Mouse (Mus musculus): Measurements from ENCODE around the gene Cat. TPM values are rescaled to one million over a fixed set of nuclear protein-coding genes. Genes with fewer than 3 reads are reported as not detected.

Cat gene
- polyA plus RNA-seq, 1 experiment from 2014 or later: 86.2 TPM

DNA sequence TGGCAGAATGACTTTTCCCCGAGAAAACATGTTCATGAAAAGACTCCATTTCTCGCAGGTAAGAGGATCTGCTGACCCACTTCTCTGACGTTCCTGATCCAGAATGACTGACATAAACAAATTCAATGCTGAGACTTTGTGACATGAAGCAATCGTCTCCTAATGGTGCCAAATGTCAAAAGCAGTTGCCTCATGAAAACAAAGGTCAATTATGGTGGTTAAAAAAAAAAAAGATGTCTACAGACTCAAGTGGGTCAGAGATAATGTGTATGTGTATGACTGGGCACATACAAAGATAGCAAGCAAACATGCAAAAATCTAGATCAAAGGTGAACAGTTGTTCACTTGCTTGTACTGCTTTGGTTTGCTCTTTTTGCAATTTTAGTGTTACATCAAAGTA lies 8.9 kb upstream of the Cat start:
- Histone ChIP-seq H3K4me3 (no peak overlapping the region), H3K36me3 (replicated peaks) (no peaks in the 10 kb centered on the region), H3K9ac (no peak overlapping the region), H3K9me3 (no peaks in the 10 kb centered on the region), H3K27me3 (replicated peaks) (no peaks in the 10 kb centered on the region), H3K4me1 (no peaks in the 10 kb centered on the region), H3K27ac (no peak overlapping the region), H3K4me2 (no peak overlapping the region)
- ATAC-seq (replicated peaks): no peak
- 66% methylated on average over 4 of the region's 4 CpGs for WGBS

DNA sequence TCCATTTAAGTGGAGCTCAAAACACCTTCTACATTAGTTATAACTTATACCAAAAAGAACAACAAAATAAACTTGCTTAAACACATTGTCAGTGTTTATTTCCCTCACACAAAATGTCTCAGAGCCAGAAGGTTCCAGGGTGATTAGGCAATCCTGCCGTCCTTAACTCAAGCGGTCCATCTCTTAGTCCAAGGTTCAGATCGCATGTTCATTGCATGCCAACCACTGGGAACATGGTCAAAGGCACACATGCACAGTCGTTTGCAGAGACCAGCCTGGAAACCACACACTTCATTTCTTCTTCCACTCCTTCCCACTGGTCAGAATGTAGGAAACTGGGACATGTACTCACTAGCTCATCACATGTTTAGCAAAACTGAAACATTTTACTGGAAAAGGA lies 7.6 kb upstream of the Cat start:
- Histone ChIP-seq H3K4me2 (no peak overlapping the region), H3K4me1 (no peaks in the 10 kb centered on the region), H3K27ac (no peak overlapping the region), H3K27me3 (replicated peaks) (no peaks in the 10 kb centered on the region), H3K9me3 (no peaks in the 10 kb centered on the region), H3K9ac (no peak overlapping the region), H3K36me3 (replicated peaks) (no peaks in the 10 kb centered on the region), H3K4me3 (no peak overlapping the region)
- no peak for ATAC-seq (replicated peaks)
- 85% methylated on average over 4 of the region's 4 CpGs for WGBS

GRCm38 (mm10) chr2:103483986-103484520 lies 907 bp downstream of the Cat start:
- Histone ChIP-seq H3K4me3 (peak overlapping the region; percentile 74), H3K9ac (peak overlapping the region; percentile 84), H3K4me1 (peaks cover 20% of the 10 kb centered on the region), H3K9me3 (no peaks in the 10 kb centered on the region), H3K27me3 (replicated peaks) (no peaks in the 10 kb centered on the region), H3K27ac (peak overlapping the region; percentile 89; the same call in 1 of the 2 replicates), H3K4me2 (peak overlapping the region; percentile 72), H3K36me3 (replicated peaks) (no peaks in the 10 kb centered on the region)
- 32% methylated on average over 5 of the region's 5 CpGs for WGBS
- no peak for ATAC-seq (replicated peaks)

DNA sequence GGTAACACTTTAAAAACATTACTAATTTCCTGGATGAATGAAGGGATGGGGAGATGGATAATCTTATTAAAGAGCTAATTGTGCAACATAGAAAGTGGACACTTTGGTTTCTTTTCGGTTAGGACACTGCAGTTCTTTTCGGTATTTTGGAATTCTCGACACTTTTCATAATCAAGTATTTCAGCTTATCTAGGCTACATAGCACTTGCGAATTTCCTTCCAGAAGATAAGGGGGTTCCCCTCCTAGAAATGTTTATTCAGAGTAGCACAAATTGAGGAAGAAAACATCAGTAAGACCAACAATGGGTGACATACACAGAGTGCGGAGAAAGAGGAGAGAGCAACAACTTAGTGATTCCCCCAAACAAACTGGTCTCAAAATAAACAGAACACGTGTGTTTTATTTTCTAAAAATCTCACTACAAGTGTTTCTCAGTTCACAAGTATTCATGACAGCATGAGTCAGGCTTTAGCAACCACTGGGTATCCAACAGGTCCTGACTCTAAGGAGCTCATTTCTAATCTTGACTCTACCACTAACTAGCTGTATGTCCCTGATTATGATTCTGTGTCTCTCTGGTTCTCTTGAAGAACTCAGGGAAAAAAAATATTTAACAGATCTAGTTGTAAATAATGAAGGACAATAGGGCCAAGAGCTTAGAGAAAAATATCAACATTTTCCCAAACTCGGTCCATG lies 1.5 kb downstream of the Cat start:
- Histone ChIP-seq H3K36me3 (replicated peaks) (no peaks in the 10 kb centered on the region), H3K4me2 (peak overlapping the region; percentile 72), H3K27ac (no peak overlapping the region), H3K9ac (peak overlapping the region; percentile 84), H3K27me3 (replicated peaks) (no peaks in the 10 kb centered on the region), H3K4me3 (peak overlapping the region; percentile 74), H3K9me3 (no peaks in the 10 kb centered on the region), H3K4me1 (peaks cover 20% of the 10 kb centered on the region)
- 79% methylated on average over 7 of the region's 7 CpGs for WGBS
- no peak for ATAC-seq (replicated peaks)

- no peak for ATAC-seq (replicated peaks)
- WGBS: 89% methylated on average over 11 of the region's 11 CpGs
Observed at GRCm38 (mm10) chr2:103481314-103482231, 3.4 kb downstream of the Cat start.

GRCm38 (mm10) chr2:103480871-103481270 lies 4.1 kb downstream of the Cat start:
- no peak overlapping the region for H3K9ac ChIP-seq
- no peak overlapping the region for H3K27ac ChIP-seq
- H3K4me2 ChIP-seq: no peak overlapping the region
- no peaks in the 10 kb centered on the region for H3K36me3 ChIP-seq (replicated peaks)
- H3K4me1 ChIP-seq: peaks cover 20% of the 10 kb centered on the region
- no peaks in the 10 kb centered on the region for H3K27me3 ChIP-seq (replicated peaks)
- no peak for ATAC-seq (replicated peaks)
- no peak overlapping the region for H3K4me3 ChIP-seq
- no peaks in the 10 kb centered on the region for H3K9me3 ChIP-seq
- 95% methylated on average over 4 of the region's 4 CpGs for WGBS

More at GRCm38 (mm10) chr2:103481314-103482231, 3.4 kb downstream of the Cat start:
- no peak overlapping the region for H3K4me3 ChIP-seq
- H3K27ac ChIP-seq: no peak overlapping the region
- no peaks in the 10 kb centered on the region for H3K27me3 ChIP-seq (replicated peaks)
- no peak overlapping the region for H3K9ac ChIP-seq
- H3K9me3 ChIP-seq: no peaks in the 10 kb centered on the region
- no peaks in the 10 kb centered on the region for H3K36me3 ChIP-seq (replicated peaks)
- H3K4me2 ChIP-seq: no peak overlapping the region
- peaks cover 20% of the 10 kb centered on the region for H3K4me1 ChIP-seq

GRCm38 (mm10) chr2:103480240-103480639 lies 4.7 kb downstream of the Cat start:
- H3K9me3 ChIP-seq: no peaks in the 10 kb centered on the region
- H3K4me1 ChIP-seq: peaks cover 16% of the 10 kb centered on the region
- H3K27ac ChIP-seq: no peak overlapping the region
- 91% methylated on average over 8 of the region's 8 CpGs for WGBS
- no peak overlapping the region for H3K9ac ChIP-seq
- ATAC-seq (replicated peaks): no peak
- H3K4me3 ChIP-seq: no peak overlapping the region
- no peaks in the 10 kb centered on the region for H3K36me3 ChIP-seq (replicated peaks)
- H3K27me3 ChIP-seq (replicated peaks): no peaks in the 10 kb centered on the region
- no peak overlapping the region for H3K4me2 ChIP-seq

DNA sequence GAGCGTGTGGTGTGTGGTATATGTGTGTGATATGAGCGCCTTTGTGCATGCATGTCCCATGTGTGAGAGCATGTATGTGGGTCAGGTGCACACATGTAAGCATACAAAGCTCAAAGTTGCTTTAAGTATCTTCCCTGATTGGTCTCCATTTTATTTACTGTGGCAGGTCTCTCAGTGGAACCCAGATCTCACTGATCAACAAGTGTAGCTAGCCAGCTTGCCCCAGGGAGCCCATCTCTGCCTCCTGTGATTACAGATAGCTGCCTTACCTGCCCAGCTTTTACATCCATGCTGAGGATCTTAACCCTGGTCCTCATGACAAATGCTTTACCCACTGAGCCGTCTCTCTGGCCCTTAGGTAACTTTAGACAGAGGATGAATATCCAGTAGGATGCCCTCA lies 6.6 kb downstream of the Cat start:
- no peaks in the 10 kb centered on the region for H3K27me3 ChIP-seq (replicated peaks)
- no peak overlapping the region for H3K27ac ChIP-seq
- peaks cover 3% of the 10 kb centered on the region for H3K4me1 ChIP-seq
- 97% methylated on average over 3 of the region's 3 CpGs for whole genome bisulfite sequencing
- H3K36me3 ChIP-seq (replicated peaks): no peaks in the 10 kb centered on the region
- H3K4me2 ChIP-seq: no peak overlapping the region
- no peak overlapping the region for H3K4me3 ChIP-seq
- no peak overlapping the region for H3K9ac ChIP-seq
- H3K9me3 ChIP-seq: no peaks in the 10 kb centered on the region
- no peak for ATAC-seq (replicated peaks)

DNA sequence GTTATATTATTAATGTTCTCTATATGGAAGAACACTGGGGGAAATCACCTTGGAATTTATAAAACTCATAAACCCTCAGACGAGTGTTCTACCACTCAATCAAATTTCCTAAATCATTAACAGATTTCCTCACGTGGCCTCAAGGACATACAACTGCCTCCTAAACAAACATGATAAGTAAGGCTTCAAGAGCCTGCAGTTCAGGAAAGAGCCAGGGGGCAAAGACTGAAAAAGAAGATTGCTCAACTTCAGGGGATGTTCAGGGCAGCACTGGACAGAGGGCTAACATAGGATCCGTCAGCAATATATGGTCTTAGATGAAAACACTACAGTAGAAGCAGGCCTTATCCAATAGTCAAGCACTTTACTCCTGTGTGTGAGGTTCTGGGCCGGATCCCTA lies 7.5 kb downstream of the Cat start:
- H3K27me3 ChIP-seq (replicated peaks): no peaks in the 10 kb centered on the region
- H3K4me1 ChIP-seq: no peaks in the 10 kb centered on the region; the same call in 1 of the 2 replicates
- no peak overlapping the region for H3K27ac ChIP-seq
- no peak for ATAC-seq (replicated peaks)
- H3K36me3 ChIP-seq (replicated peaks): peaks cover 7% of the 10 kb centered on the region; the same call in 1 of the 2 replicates
- 85% methylated on average over 4 of the region's 4 CpGs for WGBS
- H3K4me2 ChIP-seq: no peak overlapping the region
- H3K4me3 ChIP-seq: no peak overlapping the region
- no peaks in the 10 kb centered on the region for H3K9me3 ChIP-seq
- H3K9ac ChIP-seq: no peak overlapping the region

DNA sequence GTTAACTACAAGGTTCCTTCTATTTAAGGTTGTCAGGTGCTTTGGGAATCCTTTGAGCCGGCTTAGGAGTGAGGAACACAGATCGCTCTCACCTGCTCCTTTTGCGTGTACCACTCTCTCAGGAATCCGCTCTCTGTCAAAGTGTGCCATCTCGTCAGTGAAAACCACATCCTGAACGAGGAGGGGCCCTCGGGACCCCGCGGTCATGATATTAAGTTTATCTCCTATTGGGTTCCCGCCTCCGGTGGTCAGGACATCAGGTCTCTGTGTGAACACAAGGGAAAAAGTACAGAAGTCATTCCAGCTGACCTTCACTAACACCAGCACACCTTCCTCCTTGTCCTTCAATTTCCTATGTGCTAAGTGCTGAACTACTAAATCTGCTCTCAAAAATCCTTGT lies 8.3 kb downstream of the Cat start:
- 91% methylated on average over 11 of the region's 11 CpGs for WGBS
- H3K4me2 ChIP-seq: no peak overlapping the region
- H3K4me3 ChIP-seq: no peak overlapping the region
- H3K9ac ChIP-seq: no peak overlapping the region
- H3K4me1 ChIP-seq: no peaks in the 10 kb centered on the region
- no peak overlapping the region for H3K27ac ChIP-seq
- ATAC-seq (replicated peaks): no peak
- peaks cover 7% of the 10 kb centered on the region; the same call in 1 of the 2 replicates for H3K36me3 ChIP-seq (replicated peaks)
- H3K9me3 ChIP-seq: no peaks in the 10 kb centered on the region
- no peaks in the 10 kb centered on the region for H3K27me3 ChIP-seq (replicated peaks)

- Histone ChIP-seq H3K27ac (no peak overlapping the region), H3K36me3 (replicated peaks) (peaks cover 7% of the 10 kb centered on the region; the same call in 1 of the 2 replicates), H3K9ac (no peak overlapping the region), H3K9me3 (no peaks in the 10 kb centered on the region), H3K4me1 (no peaks in the 10 kb centered on the region), H3K4me2 (no peak overlapping the region), H3K4me3 (no peak overlapping the region), H3K27me3 (replicated peaks) (no peaks in the 10 kb centered on the region)
- WGBS: 96% methylated on average over 2 of the region's 2 CpGs
- no peak for ATAC-seq (replicated peaks)
Observed at GRCm38 (mm10) chr2:103476180-103476579, 8.8 kb downstream of the Cat start.

- H3K9ac ChIP-seq: no peak overlapping the region
- H3K27me3 ChIP-seq (replicated peaks): no peaks in the 10 kb centered on the region
- H3K9me3 ChIP-seq: no peaks in the 10 kb centered on the region
- 98% methylated on average over 3 of the region's 3 CpGs for WGBS
- no peak for ATAC-seq (replicated peaks)
- H3K4me3 ChIP-seq: no peak overlapping the region
- H3K27ac ChIP-seq: no peak overlapping the region
- peaks cover 13% of the 10 kb centered on the region; the same call in 1 of the 2 replicates for H3K36me3 ChIP-seq (replicated peaks)
- H3K4me2 ChIP-seq: no peak overlapping the region
- no peaks in the 10 kb centered on the region for H3K4me1 ChIP-seq
Observed at GRCm38 (mm10) chr2:103473362-103473761, 11.6 kb downstream of the Cat start.

Measured in midbrain, embryonic 15.5 days (tissue).